Mouse (Mus musculus) myocyte (in vitro differentiated cells): ENCODE measurements around the gene BC052040. TPM values are rescaled to one million over a fixed set of nuclear protein-coding genes. Genes with fewer than 3 reads are reported as not detected.

Source experiments
- H3K27me3 ChIP-seq: one replicate; pipeline ENCODE4 v1.6.1; 2011; ENCODE audit not compliant: control insufficient read depth, insufficient read depth, insufficient read length
- H3K36me3 ChIP-seq: one replicate; pipeline ENCODE4 v1.6.1; 2011; ENCODE audit not compliant: control insufficient read depth, insufficient read depth
- H3K4me2 ChIP-seq: one replicate; pipeline ENCODE4 v1.6.1; 2011; ENCODE audit warnings: low read depth, control low read depth
- H3K4me3 ChIP-seq: one replicate; pipeline ENCODE4 v1.5.1; 2011; ENCODE audit warnings: mild to moderate bottlenecking, control low read depth, moderate library complexity
- H3K79me2 ChIP-seq: one replicate; pipeline ENCODE4 v1.6.1; 2011; ENCODE audit not compliant: control insufficient read depth, insufficient read depth
- H3ac ChIP-seq: one replicate; pipeline ENCODE4 v1.6.1; 2011; ENCODE audit not compliant: control insufficient read depth, insufficient read length
- CEBPB ChIP-seq: IDR thresholded peaks from 2 replicates; pipeline ENCODE4 v1.6.1; 2011; ENCODE audit warnings: mild to moderate bottlenecking, moderate library complexity; ENCODE audit not compliant: poor library complexity, insufficient read depth, severe bottlenecking
- E2F4 ChIP-seq: IDR thresholded peaks from one replicate; pipeline ENCODE4 v1.6.1; 2011; ENCODE audit warnings: mild to moderate bottlenecking, control low read depth, moderate library complexity; ENCODE audit not compliant: insufficient read depth
- MAX ChIP-seq: IDR thresholded peaks from one replicate; pipeline ENCODE4 v1.6.1; 2011; ENCODE audit warnings: low read depth, mild to moderate bottlenecking, control low read depth
- MYOD1 ChIP-seq, 3 experiments: IDR thresholded peaks; one replicate each; pipeline ENCODE4 v1.6.1; 2011; ENCODE audit warnings: control low read depth in 2 of 3, low read depth in 2 of 3, mild to moderate bottlenecking in 2 of 3, moderate library complexity in 1 of 3; ENCODE audit not compliant: insufficient read length in 2 of 3, control insufficient read depth in 1 of 3
- MYOG ChIP-seq, 3 experiments: IDR thresholded peaks; one replicate each; pipeline ENCODE4 v1.6.1; 2011; ENCODE audit warnings: control low read depth in 2 of 3, low read depth in 2 of 3, mild to moderate bottlenecking in 2 of 3; ENCODE audit not compliant: insufficient read length in 2 of 3, control insufficient read depth in 1 of 3, insufficient read depth in 1 of 3
- POLR2A ChIP-seq: IDR thresholded peaks from one replicate; pipeline ENCODE4 v1.6.1; 2011; ENCODE audit warnings: low read depth, mild to moderate bottlenecking, control low read depth, moderate library complexity; ENCODE audit not compliant: insufficient read length
- POLR2AphosphoS2 ChIP-seq: IDR thresholded peaks from one replicate; pipeline ENCODE4 v1.6.1; 2011; ENCODE audit warnings: low read depth, control low read depth; ENCODE audit not compliant: insufficient read length
- REST ChIP-seq: IDR thresholded peaks from one replicate; pipeline ENCODE4 v1.6.1; 2011; ENCODE audit warnings: mild to moderate bottlenecking, control low read depth, moderate library complexity; ENCODE audit not compliant: insufficient read depth, insufficient read length
- SRF ChIP-seq: IDR thresholded peaks from one replicate; pipeline ENCODE4 v1.6.1; 2011; ENCODE audit warnings: low read depth; ENCODE audit not compliant: control insufficient read depth, insufficient read length
- TCF12 ChIP-seq: IDR thresholded peaks from one replicate; pipeline ENCODE4 v1.6.1; 2011; ENCODE audit warnings: mild to moderate bottlenecking, control low read depth; ENCODE audit not compliant: poor library complexity, insufficient read depth, severe bottlenecking
- TCF3 ChIP-seq: IDR thresholded peaks from one replicate; pipeline ENCODE4 v1.6.1; 2011; ENCODE audit warnings: low read depth, control low read depth; ENCODE audit not compliant: insufficient read length
- USF1 ChIP-seq: IDR thresholded peaks from one replicate; pipeline ENCODE4 v1.6.1; 2011; ENCODE audit warnings: low read depth, mild to moderate bottlenecking, control low read depth, moderate library complexity
- polyA plus RNA-seq: library from polyadenylated mRNA; unstranded; fragments of >200 nt; fragmentation: generic; extraction: Trizol; gene quantifications from one replicate; pipeline ENCODE4 v1.2.1, GENCODE M21; 2012; ENCODE audit warnings: missing spikeins

The BC052040 gene
- polyA plus RNA-seq, 1 experiment, result 4.9 TPM

GRCm38 (mm10) chr2:115769597-115770305, 188.2 kb downstream of the BC052040 start:
- H3K27me3 ChIP-seq, result no peaks in the 10 kb centered on the region
- H3K4me2 ChIP-seq, result no peak overlapping the region
- no peak overlapping the region for H3ac ChIP-seq
- H3K4me3 ChIP-seq, result no peak overlapping the region
- no peaks in the 10 kb centered on the region for H3K36me3 ChIP-seq
- H3K79me2 ChIP-seq, result no peaks in the 10 kb centered on the region
- TF ChIP-seq POLR2AphosphoS2 (no peak), SRF (no peak), TCF12 (no peak), MYOG (IDR thresholded peaks at IDR 0.05; ENCODE audit: control insufficient read depth in 1 of 3, insufficient read depth in 1 of 3, insufficient read length in 2 of 3, low read depth in 2 of 3) (no peak), CEBPB (no peak), MYOD1 (IDR thresholded peaks at IDR 0.05; ENCODE audit: control insufficient read depth in 1 of 3, insufficient read length in 2 of 3, low read depth in 2 of 3) (no peak), E2F4 (no peak), TCF3 (no peak), POLR2A (no peak), USF1 (no peak), MAX (no peak)

- TF ChIP-seq POLR2A (no peak), CEBPB (no peak), POLR2AphosphoS2 (no peak), TCF12 (no peak), MYOG (IDR thresholded peaks at IDR 0.05; ENCODE audit: control insufficient read depth in 1 of 3, insufficient read depth in 1 of 3, insufficient read length in 2 of 3, low read depth in 2 of 3) (no peak), TCF3 (no peak), USF1 (no peak), E2F4 (no peak), REST (no peak), SRF (no peak), MYOD1 (IDR thresholded peaks at IDR 0.05; ENCODE audit: control insufficient read depth in 1 of 3, insufficient read length in 2 of 3, low read depth in 2 of 3) (no peak), MAX (no peak)
Observed at GRCm38 (mm10) chr2:115772709-115773108, 191.2 kb downstream of the BC052040 start.

DNA sequence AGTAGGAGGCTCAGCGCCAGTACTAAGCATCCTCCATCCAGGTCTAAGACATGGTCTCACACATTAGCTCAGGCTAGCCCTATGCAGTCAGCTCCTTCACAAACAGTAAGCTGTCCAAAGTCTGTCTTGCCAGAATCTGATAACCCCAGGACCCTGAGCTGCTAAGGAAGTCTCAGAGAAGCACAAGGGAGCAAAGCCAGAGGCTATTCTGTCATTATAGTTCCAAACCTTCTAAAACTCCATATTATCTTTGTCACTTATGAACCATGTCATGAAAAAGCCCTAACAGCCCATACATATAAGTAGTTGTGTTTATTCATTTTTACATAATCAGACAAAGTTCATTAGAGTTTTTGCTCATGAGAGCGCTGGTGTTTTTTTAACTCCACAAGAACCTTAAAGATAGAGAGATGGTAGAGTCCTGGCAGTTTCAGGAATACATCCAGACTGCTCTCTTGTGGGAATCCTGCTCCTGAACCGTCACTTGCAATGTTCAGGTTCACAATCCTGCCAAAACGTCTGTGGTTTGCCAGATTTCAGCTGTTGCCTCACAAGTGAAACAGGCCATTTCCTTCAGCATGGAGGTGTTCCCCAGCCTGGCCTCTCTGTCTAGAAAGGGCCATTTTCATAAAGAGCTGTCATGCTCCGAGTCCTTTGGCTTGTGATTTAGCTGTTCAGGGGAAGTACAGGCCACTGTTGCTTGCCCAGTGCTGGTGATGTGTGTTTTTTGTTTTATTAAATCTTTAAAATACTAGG, 192.8 kb downstream of the BC052040 start:
- no peak overlapping the region for H3K4me3 ChIP-seq
- H3K36me3 ChIP-seq, result no peaks in the 10 kb centered on the region
- TF ChIP-seq SRF (no peak), MYOD1 (IDR thresholded peaks at IDR 0.05; ENCODE audit: control insufficient read depth in 1 of 3, insufficient read length in 2 of 3, low read depth in 2 of 3) (peak in 2 of 3 experiments; percentile 62 to 74), MYOG (IDR thresholded peaks at IDR 0.05; ENCODE audit: control insufficient read depth in 1 of 3, insufficient read depth in 1 of 3, insufficient read length in 2 of 3, low read depth in 2 of 3) (peak in 2 of 3 experiments; percentile 25 to 68), TCF12 (peak; percentile 27), E2F4 (no peak), POLR2AphosphoS2 (no peak), TCF3 (no peak), CEBPB (peak; percentile 72), POLR2A (no peak)
- no peaks in the 10 kb centered on the region for H3K79me2 ChIP-seq
- no peak overlapping the region for H3K4me2 ChIP-seq
- H3K27me3 ChIP-seq, result no peaks in the 10 kb centered on the region
- H3ac ChIP-seq, result no peak overlapping the region

More at GRCm38 (mm10) chr2:115772709-115773108, 191.2 kb downstream of the BC052040 start:
- Histone ChIP-seq H3K36me3 (no peaks in the 10 kb centered on the region), H3K79me2 (no peaks in the 10 kb centered on the region), H3K4me2 (no peak overlapping the region), H3K27me3 (no peaks in the 10 kb centered on the region), H3K4me3 (no peak overlapping the region), H3ac (no peak overlapping the region)

GRCm38 (mm10) chr2:115775488-115776217, 194.1 kb downstream of the BC052040 start:
- Histone ChIP-seq H3K27me3 (no peaks in the 10 kb centered on the region), H3K79me2 (no peaks in the 10 kb centered on the region), H3ac (no peak overlapping the region), H3K4me3 (no peak overlapping the region), H3K36me3 (no peaks in the 10 kb centered on the region), H3K4me2 (peak overlapping the region; percentile 52)
- TF ChIP-seq POLR2AphosphoS2 (no peak), E2F4 (no peak), CEBPB (peak; percentile 76; the same call in 1 of the 2 replicates), MAX (no peak), MYOD1 (IDR thresholded peaks at IDR 0.05; ENCODE audit: control insufficient read depth in 1 of 3, insufficient read length in 2 of 3, low read depth in 2 of 3) (no peak), POLR2A (no peak), USF1 (no peak), SRF (peak; percentile 57), REST (no peak), TCF3 (no peak)
